Comparison of ENCODE assay signal across 8 mouse cellular contexts in the genomic region with DNA sequence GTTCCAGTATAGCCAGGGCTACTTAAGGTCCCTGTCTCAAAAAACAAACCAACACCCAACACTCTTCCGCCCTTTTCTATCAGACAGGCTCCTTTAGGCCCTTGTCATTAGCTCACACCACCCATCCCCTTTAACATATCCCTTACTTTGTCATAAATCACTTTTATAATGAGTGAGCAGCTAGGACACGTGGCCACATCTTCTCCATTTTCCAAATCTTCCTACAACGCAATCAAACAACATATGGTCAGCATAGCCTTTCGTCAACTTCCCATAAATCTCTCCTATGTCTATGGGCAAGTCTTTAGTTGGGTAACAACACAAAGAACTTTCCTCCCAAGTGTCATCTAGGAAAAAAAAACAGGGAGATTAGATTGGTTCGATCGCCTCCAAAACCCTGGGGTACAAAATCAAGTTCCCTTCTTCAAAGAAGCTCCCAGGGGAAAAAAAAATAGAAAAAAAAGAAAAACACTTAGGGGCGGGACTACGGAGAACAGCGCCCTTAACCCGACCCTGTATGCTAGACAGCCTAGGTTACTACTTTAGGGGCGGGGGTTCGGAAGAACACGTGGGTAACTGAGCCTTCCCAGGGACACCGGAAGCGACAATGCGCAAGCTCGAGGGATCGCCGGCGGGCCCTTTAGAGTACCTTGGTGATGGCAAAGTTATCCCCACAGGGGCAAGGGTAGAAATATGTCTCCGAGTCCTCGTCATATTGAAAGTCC. TPM values are rescaled to one million over a fixed set of nuclear protein-coding genes. Genes with fewer than 3 reads are reported as not detected.
A peak's percentile ranks its signal among the peaks of the same experiment; 100 is the strongest.
DNase-seq lines count a peak whose midpoint lies in the region; ATAC-seq and TF ChIP-seq lines count a peak whose summit lies in the region.

Oxnad1 (plus strand) TSS at position 614 of the 725 bp plus-strand sequence.

- peak within 1 kb of the TSS; percentile 75 for H3K9ac ChIP-seq in forebrain, embryonic 14.5 days (ENCODE audit: low read length)
- H3K9ac ChIP-seq in hindbrain, embryonic 13.5 days, result peak within 1 kb of the TSS; percentile 82
- peak within 1 kb of the TSS; percentile 83 for H3K9ac ChIP-seq in liver, embryonic 12.5 days

- peak; percentile 92 to 95 for DNase-seq in right cerebral cortex, postnatal 10 days (ENCODE audit: low spot score in 2 of 2)
- no peak for DNase-seq in right cerebral cortex, adult 2 months (ENCODE audit: low spot score in 2 of 2)
- no peak for DNase-seq in adrenal gland, postnatal 10 days
- DNase-seq in forebrain, embryonic 14.5 days (ENCODE audit: low spot score), result peak; percentile 94
- DNase-seq in ovary, postnatal 36 days (ENCODE audit: low spot score), result no peak

- no peaks in the 10 kb centered on the region for H3K27me3 ChIP-seq in forebrain, embryonic 14.5 days (replicated peaks; ENCODE audit: control insufficient read depth, insufficient read depth, low read length)
- H3K27me3 ChIP-seq in hindbrain, embryonic 13.5 days, result no peaks in the 10 kb centered on the region
- H3K27me3 ChIP-seq in liver, embryonic 12.5 days (replicated peaks), result no peaks in the 10 kb centered on the region

- no peak for TF ChIP-seq POLR2A in olfactory bulb, adult 2 months (IDR thresholded peaks at IDR 0.05; ENCODE audit: insufficient read depth, low read depth, low read length)

- peaks cover 12% of the 10 kb centered on the region; the same call in 1 of the 2 replicates for H3K4me1 ChIP-seq in forebrain, embryonic 14.5 days (ENCODE audit: control insufficient read depth, insufficient read depth, low read length)
- H3K4me1 ChIP-seq in hindbrain, embryonic 13.5 days (replicated peaks), result peaks cover 24% of the 10 kb centered on the region
- peaks cover 27% of the 10 kb centered on the region for H3K4me1 ChIP-seq in liver, embryonic 12.5 days
- H3K4me1 ChIP-seq in olfactory bulb, adult 2 months (ENCODE audit: control insufficient read depth, insufficient read depth, low read length), result peaks cover 2% of the 10 kb centered on the region; the same call in 1 of the 2 replicates

- peaks cover 26% of the 10 kb centered on the region for H3K36me3 ChIP-seq in forebrain, embryonic 14.5 days (ENCODE audit: control insufficient read depth, insufficient read depth, low read length)
- peaks cover 28% of the 10 kb centered on the region for H3K36me3 ChIP-seq in hindbrain, embryonic 13.5 days
- H3K36me3 ChIP-seq in liver, embryonic 12.5 days, result peaks cover 38% of the 10 kb centered on the region

- H3K9me3 ChIP-seq in forebrain, embryonic 14.5 days (replicated peaks; ENCODE audit: control insufficient read depth, low read length), result no peaks in the 10 kb centered on the region
- H3K9me3 ChIP-seq in hindbrain, embryonic 13.5 days, result no peaks in the 10 kb centered on the region
- H3K9me3 ChIP-seq in liver, embryonic 12.5 days (replicated peaks), result no peaks in the 10 kb centered on the region

- no peak for TF ChIP-seq CTCF in olfactory bulb, adult 2 months (IDR thresholded peaks at IDR 0.05; ENCODE audit: insufficient read depth, low read depth, low read length)

- H3K27ac ChIP-seq in forebrain, embryonic 14.5 days (ENCODE audit: low read depth, low read length), result peak within 1 kb of the TSS; percentile 70
- H3K27ac ChIP-seq in hindbrain, embryonic 13.5 days, result peak within 1 kb of the TSS; percentile 91
- H3K27ac ChIP-seq in liver, embryonic 12.5 days, result peak within 1 kb of the TSS; percentile 92
- peak within 1 kb of the TSS; percentile 73 for H3K27ac ChIP-seq in olfactory bulb, adult 2 months (ENCODE audit: insufficient read depth, low read depth, low read length)

- peak within 1 kb of the TSS; percentile 85 for H3K4me2 ChIP-seq in forebrain, embryonic 14.5 days (ENCODE audit: low read length)
- peak within 1 kb of the TSS; percentile 79 for H3K4me2 ChIP-seq in hindbrain, embryonic 13.5 days
- H3K4me2 ChIP-seq in liver, embryonic 12.5 days, result peak within 1 kb of the TSS; percentile 88

- ATAC-seq in forebrain, embryonic 14.5 days, result peak; percentile 98
- ATAC-seq in hindbrain, embryonic 13.5 days (ENCODE audit: low FRiP score), result peak; percentile 97
- peak; percentile 88 for ATAC-seq in liver, embryonic 12.5 days

- WGBS in forebrain, embryonic 14.5 days, result 4% methylated on average over 22 of the region's 22 CpGs
- 3% methylated on average over 22 of the region's 22 CpGs for WGBS in hindbrain, embryonic 13.5 days
- WGBS in liver, embryonic 12.5 days (ENCODE audit: insufficient replicate concordance), result 2% methylated on average over 22 of the region's 22 CpGs
- 3% methylated on average over 22 of the region's 22 CpGs for WGBS in olfactory bulb, adult 2 months

- peak within 1 kb of the TSS; percentile 45 for H3K4me3 ChIP-seq in forebrain, embryonic 14.5 days (ENCODE audit: low read depth, low read length)
- peak within 1 kb of the TSS; percentile 64 for H3K4me3 ChIP-seq in hindbrain, embryonic 13.5 days
- peak within 1 kb of the TSS; percentile 78 for H3K4me3 ChIP-seq in liver, embryonic 12.5 days
- peak within 1 kb of the TSS; percentile 71 for H3K4me3 ChIP-seq in olfactory bulb, adult 2 months (ENCODE audit: insufficient read depth, low read depth, low read length)

RNA-seq across cellular contexts. Expression of gene Oxnad1, which starts in this region (rescaled TPM):
- 10 to 100 TPM; 49.9 to 59.8 TPM for total RNA-seq in adrenal gland, postnatal 10 days (2021)
- polyA plus RNA-seq in forebrain, embryonic 14.5 days (2014; fragmentation: Nextera tagmentation; extraction: Ambion mirVana), result 16.4 and 20.4 TPM in 2 replicates
- polyA plus RNA-seq in hindbrain, embryonic 13.5 days (2015; fragmentation: Nextera tagmentation; extraction: Ambion mirVana), result 17.7 and 24.5 TPM in 2 replicates
- polyA plus RNA-seq in liver, embryonic 12.5 days (2016; fragmentation: Nextera tagmentation; extraction: Ambion mirVana), result 18.9 and 21.8 TPM in 2 replicates
- not detected in 2 replicates for polyA plus RNA-seq in olfactory bulb, adult 2 months (2012; ENCODE audit: insufficient read depth, insufficient read length, low replicate concordance, missing spikeins)

Comparison
In these comparisons a context has a peak if more than half of its experiments do, and no peak if none do; other contexts are left out.
1. RNA of gene Oxnad1 (polyA plus RNA-seq): 17.7 to 24.5 TPM in hindbrain, embryonic 13.5 days, 16.4 to 20.4 TPM in forebrain, embryonic 14.5 days and 18.9 to 21.8 TPM in liver, embryonic 12.5 days; not detected in olfactory bulb, adult 2 months; every median in the first group is over 10 times any median in the second.
2. DNase-seq: peak in right cerebral cortex, postnatal 10 days (2 of 2) and forebrain, embryonic 14.5 days (single experiment); none in right cerebral cortex, adult 2 months (0 of 2), adrenal gland, postnatal 10 days (single experiment) and ovary, postnatal 36 days (single experiment).
3. Peak in every context shown above with its lines, with median percentiles within 50 percentile points of each other: ATAC-seq, H3K27ac ChIP-seq, H3K4me2 ChIP-seq, H3K4me3 ChIP-seq and H3K9ac ChIP-seq.